Mouse (Mus musculus) large intestine, adult 2 months (tissue): Measurements from ENCODE around the gene Maats1. TPM values are rescaled to one million over a fixed set of nuclear protein-coding genes. Genes with fewer than 3 reads are reported as not detected.

ENCODE experiments used
- DNase-seq: peaks from one replicate; pipeline ENCODE4 v3.0.0-alpha.2; 2012; ENCODE audit warnings: low read depth, low spot score
- WGBS: fragments of 180-500 bp; shearing (Covaris S2); methylation state at CpG from one replicate; pipeline ENCODE4 v1.1.7; 2018; 5-methylcytosine and 5-hydroxymethylcytosine counted together
- polyA plus RNA-seq: library from polyadenylated mRNA; depleted of rRNA; stranded (reverse); fragments of >200 nt; gene quantifications from 2 replicates; pipeline ENCODE4 v1.2.3, GENCODE M21; 2012

Gene Maats1
- polyA plus RNA-seq, 1 experiment = 0.12 TPM

DNA sequence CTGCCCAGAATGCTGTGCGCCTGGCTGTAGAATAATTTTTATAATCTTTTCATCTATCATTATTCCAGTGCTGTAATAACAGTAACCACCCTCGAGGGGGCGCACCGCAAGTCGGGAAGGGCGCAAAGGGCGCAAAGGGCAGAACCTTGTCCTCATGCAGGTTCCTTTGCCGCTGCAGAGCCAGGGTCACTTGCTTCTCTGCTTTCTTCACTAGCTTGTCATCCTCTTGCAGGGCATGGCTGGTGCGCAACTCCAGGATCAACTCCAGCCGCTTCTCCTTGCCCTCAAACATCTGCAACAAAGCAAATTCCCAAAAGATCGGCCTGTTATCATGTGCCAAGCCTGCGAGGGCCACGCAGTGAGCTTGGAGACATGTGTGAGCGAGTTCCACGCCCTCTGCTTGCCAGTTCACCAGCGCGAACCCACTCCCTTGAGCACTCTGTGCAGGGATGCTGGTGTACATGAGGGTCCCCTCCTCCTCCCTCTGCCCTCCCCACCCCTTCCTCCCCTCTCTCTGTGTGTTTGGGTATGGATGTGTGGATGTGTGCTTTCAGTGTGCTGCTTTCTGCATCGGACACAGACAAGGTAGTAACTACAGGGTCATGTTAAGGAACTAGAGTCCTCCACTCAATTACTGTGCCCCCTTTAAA, 35.2 kb downstream of the Maats1 start:
- DNase-seq = no peak
- 45% methylated on average over 18 of the region's 18 CpGs for WGBS

DNA sequence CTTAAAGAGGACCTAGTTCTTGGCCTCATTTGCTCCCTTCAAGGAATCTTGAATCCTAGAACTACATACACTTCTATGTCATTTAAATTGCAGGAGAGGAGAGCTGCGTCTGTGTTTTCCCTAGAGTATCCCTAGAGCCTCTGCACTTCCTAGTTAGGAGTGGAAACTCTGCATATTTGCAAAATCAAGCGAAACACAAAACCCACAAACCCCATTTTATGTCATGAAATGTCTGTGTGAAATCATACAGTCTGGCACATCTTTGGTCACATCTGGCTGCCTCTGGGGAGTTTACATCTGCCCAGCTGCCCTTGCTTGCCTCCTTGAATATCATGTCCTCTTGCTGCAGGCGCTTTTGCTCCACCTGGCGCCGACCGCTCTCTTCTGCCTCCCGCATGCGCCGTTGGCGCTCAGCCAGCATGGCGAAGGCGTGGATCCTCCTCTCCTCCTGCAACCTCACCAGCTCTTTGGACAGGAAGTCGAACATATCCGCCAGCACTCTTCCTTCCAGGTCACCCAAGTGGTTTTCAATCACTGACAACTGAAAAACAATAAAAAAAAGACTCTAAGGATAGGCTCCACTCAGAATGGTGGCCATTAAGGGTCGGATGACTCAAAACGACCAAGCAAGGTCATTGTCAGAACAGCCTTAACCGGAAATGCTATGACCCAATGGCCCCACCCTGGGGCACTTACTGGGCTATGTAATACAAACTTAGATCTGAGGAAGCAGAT, 37.3 kb downstream of the Maats1 start:
- 58% methylated on average over 17 of the region's 17 CpGs for WGBS
- no peak for DNase-seq

GRCm38 (mm10) chr16:38302367-38302766, 39.6 kb downstream of the Maats1 start:
- no peak for DNase-seq
- WGBS = 82% methylated on average over 13 of the region's 13 CpGs

GRCm38 (mm10) chr16:38298410-38298809, 43.5 kb downstream of the Maats1 start:
- no peak for DNase-seq
- 16% methylated on average over 6 of the region's 6 CpGs for WGBS

GRCm38 (mm10) chr16:38295349-38295930, 46.5 kb downstream of the Maats1 start:
- no peak for DNase-seq

GRCm38 (mm10) chr16:38294685-38295348, 47.1 kb downstream of the Maats1 start, which contains the start of gene Nr1i2:
Gene Nr1i2 (minus strand): TSS chr16:38294824.
- WGBS = 20% methylated on average over 7 of the region's 7 CpGs
- DNase-seq = no peak

More at GRCm38 (mm10) chr16:38295349-38295930, 46.5 kb downstream of the Maats1 start:
- WGBS = 14% methylated on average over 5 of the region's 5 CpGs

GRCm38 (mm10) chr16:38290151-38290550, 51.8 kb downstream of the Maats1 start:
- WGBS = 41% methylated on average over 2 of the region's 2 CpGs

GRCm38 (mm10) chr16:38288851-38289250, 53.1 kb downstream of the Maats1 start:
- WGBS = 20% methylated on average over 6 of the region's 6 CpGs
- no peak for DNase-seq

More at GRCm38 (mm10) chr16:38290151-38290550, 51.8 kb downstream of the Maats1 start:
- no peak for DNase-seq

- WGBS = 46% methylated on average over 3 of the region's 3 CpGs
- DNase-seq = no peak
Observed at GRCm38 (mm10) chr16:38287762-38288161, 54.2 kb downstream of the Maats1 start.

- DNase-seq = no peak
- 52% methylated on average over 6 of the region's 6 CpGs for WGBS
Observed at GRCm38 (mm10) chr16:38287357-38287756, 54.6 kb downstream of the Maats1 start.

DNA sequence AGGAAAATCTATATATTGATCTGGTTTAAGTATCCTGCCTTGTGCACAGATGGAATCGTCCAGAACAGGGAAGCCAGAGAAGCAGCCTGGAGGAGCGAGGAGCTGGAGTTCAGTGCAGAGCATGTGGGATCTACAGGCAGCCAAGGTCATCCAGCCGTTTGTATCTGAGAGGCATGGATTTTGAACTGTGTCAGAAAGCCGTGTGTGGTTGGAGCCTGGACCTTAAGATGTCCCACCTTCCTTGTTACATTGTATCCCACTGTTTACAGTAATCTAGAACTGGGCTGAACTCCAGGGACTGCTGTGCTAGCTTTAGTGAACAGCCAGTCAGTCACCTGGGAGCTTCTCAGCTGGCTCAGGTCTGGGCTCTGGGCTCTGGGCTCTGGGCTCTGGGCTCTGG, 55.4 kb downstream of the Maats1 start:
- no peak for DNase-seq
- 15% methylated on average over 4 of the region's 4 CpGs for WGBS

DNA sequence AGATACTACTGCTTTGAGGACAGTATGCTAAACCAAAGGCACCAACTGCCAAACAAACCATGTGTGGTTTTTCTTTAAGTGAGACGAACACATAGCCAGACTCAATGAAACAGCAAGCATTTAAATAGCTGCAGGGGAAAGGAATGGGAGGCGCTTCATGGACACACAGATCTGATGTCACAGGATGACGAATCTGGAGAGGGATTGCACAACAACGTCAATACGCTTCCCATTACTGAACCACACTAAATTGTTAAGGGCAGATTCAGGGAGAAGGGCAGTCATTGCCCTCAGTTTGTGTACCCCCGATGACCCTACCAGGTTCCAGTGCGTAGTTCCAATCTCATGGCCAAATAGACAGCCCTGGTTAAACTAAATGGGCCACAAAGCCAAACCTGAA, 56.1 kb downstream of the Maats1 start:
- no peak for DNase-seq
- 55% methylated on average over 7 of the region's 7 CpGs for WGBS

- 61% methylated on average over 3 of the region's 3 CpGs for WGBS
- DNase-seq = no peak
Observed at GRCm38 (mm10) chr16:38283300-38283699, 58.6 kb downstream of the Maats1 start.

- DNase-seq = no peak
Observed at GRCm38 (mm10) chr16:38282559-38283160, 59.3 kb downstream of the Maats1 start.

GRCm38 (mm10) chr16:38280951-38281350, 61.0 kb downstream of the Maats1 start:
- no peak for DNase-seq

More at GRCm38 (mm10) chr16:38282559-38283160, 59.3 kb downstream of the Maats1 start:
- whole genome bisulfite sequencing = 43% methylated on average over 7 of the region's 7 CpGs

GRCm38 (mm10) chr16:38279794-38280193, 62.1 kb downstream of the Maats1 start:
- DNase-seq = no peak
- WGBS = 69% methylated on average over 5 of the region's 5 CpGs

More at GRCm38 (mm10) chr16:38280951-38281350, 61.0 kb downstream of the Maats1 start:
- 77% methylated on average over 7 of the region's 7 CpGs for WGBS

DNA sequence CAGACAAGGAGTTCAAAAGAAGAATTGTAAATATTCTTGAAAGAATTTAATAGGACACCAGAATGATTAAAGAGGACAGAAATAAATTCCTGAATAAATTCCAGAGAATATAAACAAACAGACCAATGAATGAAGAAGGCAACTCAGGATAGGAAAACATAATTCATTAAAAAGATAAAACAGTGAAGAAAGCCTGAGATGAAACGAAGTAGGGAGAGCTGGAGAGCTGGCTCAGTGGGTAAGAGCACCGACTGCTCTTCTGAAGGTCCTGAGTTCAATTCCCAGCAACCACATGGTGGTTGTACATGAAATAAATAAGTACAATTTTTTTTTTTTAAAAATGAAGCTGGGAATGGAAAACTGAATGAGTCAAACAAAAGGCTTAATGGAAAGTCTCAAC, 67.2 kb downstream of the Maats1 start:
- 62% methylated on average over 2 of the region's 2 CpGs for whole genome bisulfite sequencing
- DNase-seq = no peak

DNA sequence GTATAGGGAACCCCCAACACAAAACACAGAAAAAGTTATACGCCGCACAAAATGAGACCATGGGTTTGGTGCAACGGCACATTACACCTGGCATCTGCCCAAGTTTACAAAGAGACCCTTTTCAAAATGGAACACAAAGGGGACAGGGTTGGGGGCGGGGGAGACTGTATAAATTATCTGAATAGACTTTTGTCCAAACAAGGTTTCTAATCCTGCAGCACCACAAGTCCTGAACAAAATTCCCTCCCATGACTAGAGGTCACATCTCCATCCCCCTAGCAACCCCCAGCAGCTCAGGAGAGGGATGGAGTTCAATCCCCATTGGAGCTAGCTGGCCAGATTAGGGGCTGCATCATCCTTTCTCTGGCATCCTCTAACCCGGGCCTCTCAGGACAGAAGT, 69.5 kb downstream of the Maats1 start:
- no peak for DNase-seq
- 67% methylated on average over 5 of the region's 5 CpGs for WGBS

DNA sequence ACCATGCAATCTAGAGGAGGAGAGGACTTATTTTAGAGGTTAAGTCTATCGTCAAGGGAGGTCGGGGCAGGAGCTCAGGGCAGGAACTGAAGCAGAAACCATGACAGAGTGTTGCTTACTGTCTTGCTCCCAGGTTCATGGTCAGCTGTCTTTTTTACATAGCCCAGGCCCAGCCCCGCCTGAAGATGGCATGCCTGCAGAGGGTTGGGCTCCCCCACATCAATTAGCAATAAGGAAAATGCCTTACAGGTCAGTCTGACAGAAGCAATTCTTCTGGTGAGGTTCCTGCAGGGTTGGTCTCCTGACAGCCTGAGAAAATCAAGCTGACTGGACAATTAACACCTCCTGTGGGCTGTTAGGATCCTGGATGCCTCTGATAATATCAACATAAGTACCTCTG, 70.3 kb downstream of the Maats1 start:
- 22% methylated on average over 3 of the region's 3 CpGs for WGBS
- DNase-seq = no peak

DNA sequence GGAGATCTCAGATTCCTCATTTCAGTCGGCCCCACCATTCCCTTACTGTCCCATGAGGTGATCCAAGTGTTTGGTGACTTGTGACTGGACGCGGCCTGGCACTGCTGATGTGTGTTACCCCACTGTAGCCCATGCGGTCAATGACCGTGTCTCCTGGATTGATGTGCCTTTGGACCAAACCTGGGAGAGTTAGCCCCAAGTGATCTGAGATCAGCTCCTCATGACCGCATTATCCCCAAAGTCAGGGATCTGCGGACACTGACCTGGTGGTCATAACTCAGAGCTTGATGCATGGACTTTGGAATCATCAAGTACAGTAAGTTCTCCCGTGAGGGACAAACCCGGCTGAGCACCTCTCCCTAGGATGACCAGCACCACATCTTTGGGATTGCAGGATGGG, 86.0 kb downstream of the Maats1 start:
- no peak for DNase-seq
- WGBS = 82% methylated on average over 9 of the region's 9 CpGs
